8 mouse cellular contexts compared by ENCODE assay signal in the genomic region with DNA sequence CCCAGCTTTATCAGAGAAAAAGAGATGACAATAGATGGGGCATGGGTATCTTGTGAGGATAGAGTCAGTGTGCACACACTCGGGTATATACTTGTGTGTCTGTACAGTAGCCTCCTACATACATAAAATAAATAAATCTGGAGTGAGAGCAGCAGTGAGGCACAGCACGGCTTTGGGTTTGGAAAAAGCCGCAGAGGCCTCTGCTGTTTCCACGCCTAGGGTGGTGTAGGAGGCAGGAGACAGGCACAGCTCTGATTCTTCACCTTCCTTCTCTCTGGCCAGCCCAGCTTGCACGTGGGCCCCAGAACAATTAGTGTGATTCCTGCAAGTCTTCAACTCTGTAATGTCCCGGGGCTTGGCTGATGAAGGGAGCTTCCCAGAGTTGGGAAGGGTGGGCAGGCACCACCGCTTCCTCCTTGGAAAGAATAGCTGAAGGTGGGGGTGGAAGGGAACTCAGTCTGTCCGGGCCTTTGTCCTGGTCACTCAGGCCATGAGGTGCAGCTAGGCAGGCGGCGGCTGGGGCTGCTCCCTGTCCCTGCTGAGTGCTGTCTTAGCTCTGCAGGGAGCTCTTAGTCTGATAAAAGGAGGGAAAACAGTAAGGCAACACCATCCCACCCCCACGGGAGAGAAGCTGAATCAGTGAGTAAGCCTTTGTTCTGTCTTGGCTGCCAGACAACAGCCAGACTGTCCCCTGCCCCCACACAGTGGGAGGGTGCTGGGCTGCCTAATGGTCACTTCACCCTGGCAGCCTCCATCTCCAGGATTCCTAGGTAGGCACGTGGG. TPM values are rescaled to one million over a fixed set of nuclear protein-coding genes. Genes with fewer than 3 reads are reported as not detected.
DNase-seq lines count a peak whose midpoint lies in the region; ATAC-seq and TF ChIP-seq lines count a peak whose summit lies in the region.

No protein-coding gene starts in this region.

- WGBS in cerebellum, adult 2 months, result 6% methylated on average over 12 of the region's 12 CpGs
- 5% methylated on average over 12 of the region's 12 CpGs for WGBS in forebrain, postnatal 0 days
- WGBS in limb, embryonic 12.5 days, result 23% methylated on average over 12 of the region's 12 CpGs

- H3K4me1 ChIP-seq in cerebellum, adult 2 months (ENCODE audit: control insufficient read depth, insufficient read depth, low read length), result peaks cover 49% of the 10 kb centered on the region
- H3K4me1 ChIP-seq in forebrain, postnatal 0 days (ENCODE audit: insufficient read depth), result peaks cover 4% of the 10 kb centered on the region; the same call in 1 of the 2 replicates
- H3K4me1 ChIP-seq in limb, embryonic 12.5 days (replicated peaks), result peaks cover 34% of the 10 kb centered on the region

- peak overlapping the region; percentile 54 for H3K27ac ChIP-seq in cerebellum, adult 2 months (ENCODE audit: insufficient read depth, low read length)
- H3K27ac ChIP-seq in forebrain, postnatal 0 days (ENCODE audit: low read depth, low read length), result peak overlapping the region; percentile 36; the same call in 1 of the 2 replicates
- H3K27ac ChIP-seq in limb, embryonic 12.5 days, result peak overlapping the region; percentile 31

- H3K9ac ChIP-seq in forebrain, postnatal 0 days, result no peak overlapping the region
- H3K9ac ChIP-seq in limb, embryonic 12.5 days (replicated peaks), result peak overlapping the region; percentile 12; the same call in 1 of the 2 replicates

- no peaks in the 10 kb centered on the region for H3K27me3 ChIP-seq in cerebellum, adult 2 months (ENCODE audit: control insufficient read depth, insufficient read depth, low read length)
- H3K27me3 ChIP-seq in forebrain, postnatal 0 days (ENCODE audit: insufficient read depth, low read length), result no peaks in the 10 kb centered on the region
- peaks cover 5% of the 10 kb centered on the region; the same call in 1 of the 2 replicates for H3K27me3 ChIP-seq in limb, embryonic 12.5 days

- H3K4me2 ChIP-seq in forebrain, postnatal 0 days (ENCODE audit: low read depth), result no peak overlapping the region
- no peak overlapping the region for H3K4me2 ChIP-seq in limb, embryonic 12.5 days

- TF ChIP-seq CTCF in cerebellum, adult 2 months (IDR thresholded peaks at IDR 0.05; ENCODE audit: borderline replicate concordance, insufficient read depth, low read depth, low read length), result no peak
- TF ChIP-seq CTCF in forebrain, postnatal 0 days (IDR thresholded peaks at IDR 0.05; ENCODE audit: low read depth), result no peak

- no peaks in the 10 kb centered on the region for H3K9me3 ChIP-seq in forebrain, postnatal 0 days (ENCODE audit: low read length)
- H3K9me3 ChIP-seq in limb, embryonic 12.5 days, result no peaks in the 10 kb centered on the region

- ATAC-seq in forebrain, postnatal 0 days, result peak; percentile 60
- no peak for ATAC-seq in limb, embryonic 12.5 days (ENCODE audit: insufficient number of reproducible peaks, insufficient read depth, low FRiP score, low TSS enrichment, low read depth)

- peak; percentile 76 for DNase-seq in layer of hippocampus, adult 11-12 months (ENCODE audit: low spot score)
- no peak for DNase-seq in layer of hippocampus, postnatal 25 days (ENCODE audit: extremely low spot score in 1 of 2, low spot score in 1 of 2)
- peak; percentile 84 to 91 for DNase-seq in cerebellum, adult 2 months
- DNase-seq in forebrain, postnatal 0 days, result peak; percentile 50
- DNase-seq in induced T-regulatory cell, adult 2 months (ENCODE audit: low read depth), result peak; percentile 21
- peak; percentile 32 for DNase-seq in ovary, postnatal 10 days (ENCODE audit: low spot score)
- DNase-seq in spleen, postnatal 36 days (ENCODE audit: low spot score in 2 of 2), result no peak

- peaks cover 29% of the 10 kb centered on the region for H3K36me3 ChIP-seq in forebrain, postnatal 0 days (ENCODE audit: insufficient read depth)
- peaks cover 9% of the 10 kb centered on the region for H3K36me3 ChIP-seq in limb, embryonic 12.5 days

- 0 out of 2 replicates have a peak, but pooled peaks have one; percentile 7 for TF ChIP-seq POLR2A in cerebellum, adult 2 months (IDR thresholded peaks at IDR 0.05; ENCODE audit: borderline replicate concordance, insufficient read depth, low read length)

- H3K4me3 ChIP-seq in cerebellum, adult 2 months (replicated peaks; ENCODE audit: insufficient read depth, low read depth, low read length), result no peak overlapping the region
- H3K4me3 ChIP-seq in forebrain, postnatal 0 days (ENCODE audit: low read depth, low read length), result no peak overlapping the region
- H3K4me3 ChIP-seq in limb, embryonic 12.5 days (replicated peaks), result no peak overlapping the region

RNA-seq across cellular contexts. Expression of a gene that starts 7.2 kb away (rescaled TPM):
- 10 to 100 TPM; 29.1 to 38.2 TPM for total RNA-seq in layer of hippocampus, postnatal 25 days (2021)
- polyA plus RNA-seq in cerebellum, adult 2 months (2012; rRNA removed), result 68.2 and 76.1 TPM in 2 replicates
- total RNA-seq in forebrain, postnatal 0 days (2014; rRNA removed), result 36.2 and 47.8 TPM in 2 replicates
- 30.3 and 37.3 TPM in 2 replicates for polyA plus RNA-seq in forebrain, postnatal 0 days (2015; fragmentation: Nextera tagmentation; extraction: Ambion mirVana)
- 15.1 and 18.8 TPM in 2 replicates for polyA plus RNA-seq in limb, embryonic 12.5 days (2016; fragmentation: Nextera tagmentation; extraction: Ambion mirVana)

RNA-seq across cellular contexts. Expression of a gene that starts 48.7 kb away (rescaled TPM):
- 10 to 100 TPM; 53.4 to 56.4 TPM for total RNA-seq in layer of hippocampus, postnatal 25 days (2021)
- 41.0 and 44.1 TPM in 2 replicates for polyA plus RNA-seq in cerebellum, adult 2 months (2012; rRNA removed)
- 58.2 and 70.7 TPM in 2 replicates for total RNA-seq in forebrain, postnatal 0 days (2014; rRNA removed)
- 39.5 and 43.0 TPM in 2 replicates for polyA plus RNA-seq in forebrain, postnatal 0 days (2015; fragmentation: Nextera tagmentation; extraction: Ambion mirVana)
- 72.2 and 75.0 TPM in 2 replicates for polyA plus RNA-seq in limb, embryonic 12.5 days (2016; fragmentation: Nextera tagmentation; extraction: Ambion mirVana)

Comparison
In these comparisons a context has a peak if more than half of its experiments do, and no peak if none do; other contexts are left out.
1. DNase-seq: peak in layer of hippocampus, adult 11-12 months (single experiment), cerebellum, adult 2 months (2 of 2), forebrain, postnatal 0 days (single experiment), induced T-regulatory cell, adult 2 months (single experiment) and ovary, postnatal 10 days (single experiment); none in layer of hippocampus, postnatal 25 days (0 of 2) and spleen, postnatal 36 days (0 of 2).
2. Peak in every context shown above with its lines, with median percentiles within 50 percentile points of each other: H3K27ac ChIP-seq.